Mouse (Mus musculus) intestine, postnatal 0 days (tissue): ENCODE data around the gene Zpbp. TPM values are rescaled to one million over a fixed set of nuclear protein-coding genes. Genes with fewer than 3 reads are reported as not detected.
A peak's percentile ranks its signal among the peaks of the same experiment; 100 is the strongest.

Experiments used
- ATAC-seq: fragments of 200-750 bp; cut with Nextera tagmentation; 2 replicates; pipeline ENCODE4 v1.8.0; 2017; ENCODE audit warnings: mild to moderate bottlenecking, moderate TSS enrichment, moderate library complexity
- H3K27ac ChIP-seq: fragments of 300-500 bp; sonication (generic); 2 replicates; pipeline ENCODE4 v1.5.1; 2014; ENCODE audit warnings: mild to moderate bottlenecking, low read depth, low read length, moderate library complexity
- H3K27me3 ChIP-seq: fragments of 300-500 bp; sonication (generic); replicated peaks from 2 replicates; pipeline ENCODE4 v1.6.1; 2014; ENCODE audit warnings: low read length, mixed read lengths; ENCODE audit not compliant: control insufficient read depth, insufficient read depth
- H3K36me3 ChIP-seq: fragments of 300-500 bp; sonication (generic); 2 replicates; pipeline ENCODE4 v1.6.1; 2014; ENCODE audit warnings: mild to moderate bottlenecking, moderate library complexity; ENCODE audit not compliant: control insufficient read depth, insufficient read depth
- H3K4me1 ChIP-seq: fragments of 300-500 bp; sonication (generic); replicated peaks from 2 replicates; pipeline ENCODE4 v1.6.1; 2014; ENCODE audit warnings: antibody characterized with exemption, low read length, mixed read lengths; ENCODE audit not compliant: control insufficient read depth, insufficient read depth
- H3K4me2 ChIP-seq: fragments of 300-500 bp; sonication (generic); replicated peaks from 2 replicates; pipeline ENCODE4 v1.6.1; 2014; ENCODE audit warnings: low read depth, mild to moderate bottlenecking, moderate library complexity
- H3K4me3 ChIP-seq: fragments of 300-500 bp; sonication (generic); 2 replicates; pipeline ENCODE4 v1.5.1; 2014; ENCODE audit warnings: low read depth, low read length
- H3K9ac ChIP-seq: fragments of 300-500 bp; sonication (generic); 2 replicates; pipeline ENCODE4 v1.6.1; 2014; ENCODE audit warnings: mild to moderate bottlenecking, low read depth, low read length
- H3K9me3 ChIP-seq: fragments of 300-500 bp; sonication (generic); 2 replicates; pipeline ENCODE4 v1.6.1; 2016; ENCODE audit warnings: mixed run types; ENCODE audit not compliant: control insufficient read depth
- CTCF ChIP-seq: sonication (generic); IDR thresholded peaks from 2 replicates; pipeline ENCODE4 v1.5.1; 2016; ENCODE audit warnings: low read depth, mild to moderate bottlenecking, control low read depth, antibody characterized with exemption, moderate library complexity
- WGBS: fragments of 180-500 bp; shearing (Covaris S2); extraction: QIAGEN DNeasy Blood & Tissue Kit; methylation state at CpG from one replicate; pipeline ENCODE4 v1.1.7; 2014; 5-methylcytosine and 5-hydroxymethylcytosine counted together
- polyA plus RNA-seq: library from polyadenylated mRNA; unstranded; fragments of >200 nt; fragmentation: Nextera tagmentation; extraction: Ambion mirVana; gene quantifications from 2 replicates; pipeline ENCODE4 v1.2.1, GENCODE M21; 2015

Zpbp gene
- 0.12 and 0.29 TPM in 2 replicates for polyA plus RNA-seq

DNA sequence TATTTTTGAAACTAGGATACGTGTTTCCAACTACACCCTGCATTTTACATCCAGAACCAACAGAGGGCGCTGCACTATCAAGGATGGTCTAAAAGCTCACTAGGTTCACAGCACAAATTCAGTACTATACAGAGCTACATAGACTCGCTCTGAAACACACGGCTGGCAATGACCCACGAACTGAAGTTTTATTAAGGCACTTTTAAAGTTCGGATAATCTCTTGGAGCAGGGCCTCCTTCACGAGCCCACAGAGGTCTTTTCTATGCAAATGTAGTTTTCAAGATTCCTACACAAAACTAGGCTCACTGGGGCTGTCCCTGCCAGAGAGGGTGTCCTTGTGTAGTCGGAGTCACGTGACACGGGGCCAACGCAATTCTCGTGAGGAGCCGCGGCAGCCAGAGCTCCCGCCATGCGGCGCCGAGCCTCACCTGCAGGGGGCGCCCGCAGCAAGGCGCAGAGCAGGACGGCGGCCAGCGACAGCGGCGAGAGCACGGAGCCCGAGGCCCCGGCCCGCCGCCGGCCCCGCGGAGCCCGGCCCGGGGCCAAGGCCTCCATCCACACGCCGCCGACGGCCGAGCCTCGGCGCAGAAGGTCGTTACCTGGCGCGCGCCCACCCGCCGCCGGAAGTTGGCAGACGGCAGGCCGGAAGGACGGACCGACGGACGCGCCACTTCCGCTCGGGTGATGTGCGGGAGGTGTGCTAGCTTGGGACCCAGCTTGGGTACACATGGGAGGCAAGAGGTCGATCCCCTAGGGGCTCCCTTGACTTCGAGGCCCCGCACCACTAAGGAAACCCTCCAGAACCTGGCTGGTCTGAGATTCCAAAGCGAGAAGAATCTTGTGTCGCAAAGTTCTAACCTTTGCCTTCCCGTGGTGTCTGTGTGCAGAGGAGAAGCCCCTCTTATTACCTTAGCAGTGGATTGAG is at the start of gene Zpbp, which contains the start of gene Spata48:
Zpbp (minus strand) TSS at position 774 of the 926 bp plus-strand sequence.
Spata48 (plus strand) TSS at position 460 of the 926 bp plus-strand sequence.
- no peaks in the 10 kb centered on the region for H3K9me3 ChIP-seq
- 4% methylated on average over 65 of the region's 66 CpGs for WGBS
- H3K4me2 ChIP-seq: peak within 1 kb of the TSS; percentile 75
- H3K4me1 ChIP-seq: no peaks in the 10 kb centered on the region
- H3K9ac ChIP-seq: peak within 1 kb of the TSS; percentile 54
- peak within 1 kb of the TSS; percentile 64 for H3K4me3 ChIP-seq
- peak within 1 kb of the TSS; percentile 63 for H3K27ac ChIP-seq
- ATAC-seq: peak; percentile 94
- H3K27me3 ChIP-seq: no peaks in the 10 kb centered on the region
- H3K36me3 ChIP-seq: no peaks in the 10 kb centered on the region
- TF ChIP-seq CTCF: peak; percentile 68

DNA sequence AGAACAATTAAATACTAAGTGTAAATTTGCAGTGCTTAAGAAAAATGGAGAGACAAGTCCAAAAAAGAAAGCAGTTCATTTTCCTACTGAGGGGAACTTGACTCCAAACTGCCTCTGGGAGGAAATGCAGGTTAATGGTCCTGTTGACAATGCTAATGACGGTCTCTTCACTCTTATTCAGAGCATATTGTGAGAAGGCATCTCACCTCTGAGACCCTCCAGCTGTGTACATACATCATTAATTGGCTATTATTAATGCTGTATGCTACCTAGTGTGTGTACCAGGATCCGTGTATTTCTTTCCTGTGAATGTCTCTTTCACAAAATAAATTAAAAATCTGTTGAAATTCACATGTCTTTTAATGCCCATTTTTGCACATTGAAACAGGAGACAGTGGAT is 47.2 kb upstream of the Zpbp start:
- no peaks in the 10 kb centered on the region for H3K4me1 ChIP-seq
- no peak overlapping the region for H3K27ac ChIP-seq
- H3K36me3 ChIP-seq: no peaks in the 10 kb centered on the region
- no peak overlapping the region for H3K4me2 ChIP-seq
- no peak for ATAC-seq
- H3K4me3 ChIP-seq: no peak overlapping the region
- 51% methylated on average over 2 of the region's 2 CpGs for WGBS
- TF ChIP-seq CTCF: no peak
- no peaks in the 10 kb centered on the region for H3K9me3 ChIP-seq
- H3K27me3 ChIP-seq: no peaks in the 10 kb centered on the region
- no peak overlapping the region for H3K9ac ChIP-seq

DNA sequence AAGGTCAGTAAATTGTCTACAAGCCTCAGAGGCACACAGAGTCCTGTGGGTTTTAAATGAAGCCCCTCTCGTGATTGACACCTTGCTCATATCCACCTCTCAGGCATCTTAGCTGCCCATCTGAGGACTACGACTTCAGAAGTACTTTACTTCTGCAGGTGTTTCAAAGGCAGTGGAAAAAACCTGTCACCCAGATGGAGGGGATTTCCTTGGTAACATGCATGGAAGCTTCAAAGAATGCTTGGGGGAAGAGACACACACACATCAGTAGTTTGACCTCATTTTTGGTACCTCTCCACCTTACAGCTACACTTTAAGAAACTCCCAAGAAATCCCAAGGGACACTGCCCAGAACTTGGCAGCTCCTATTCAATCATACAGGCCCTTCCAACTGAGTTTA is 44.0 kb upstream of the Zpbp start:
- no peak for ATAC-seq
- WGBS: 78% methylated on average over 2 of the region's 2 CpGs
- H3K27me3 ChIP-seq: no peaks in the 10 kb centered on the region
- TF ChIP-seq CTCF: no peak
- H3K36me3 ChIP-seq: no peaks in the 10 kb centered on the region
- no peak overlapping the region for H3K4me3 ChIP-seq
- H3K4me2 ChIP-seq: no peak overlapping the region
- H3K9ac ChIP-seq: no peak overlapping the region
- H3K27ac ChIP-seq: no peak overlapping the region
- no peaks in the 10 kb centered on the region for H3K9me3 ChIP-seq
- H3K4me1 ChIP-seq: no peaks in the 10 kb centered on the region

DNA sequence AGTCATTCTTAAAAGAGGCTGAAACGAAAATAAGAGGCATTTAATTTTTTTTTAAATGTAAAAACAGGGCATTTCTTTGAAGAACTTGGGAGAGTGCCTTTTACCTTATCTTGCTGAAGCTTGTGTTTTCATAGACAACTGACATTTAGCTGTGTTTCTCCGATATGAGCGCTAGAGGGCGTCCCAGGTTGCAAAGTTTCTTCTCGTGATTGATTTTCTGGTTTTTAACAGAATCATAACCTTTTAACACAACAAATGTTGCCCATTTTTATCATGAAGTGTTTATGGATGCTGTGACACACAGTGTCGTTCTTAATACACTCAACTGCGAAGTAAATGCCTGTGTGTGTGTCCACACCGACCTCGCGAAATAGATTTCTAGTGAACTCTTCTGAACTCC is 37.7 kb upstream of the Zpbp start:
- Histone ChIP-seq H3K4me2 (no peak overlapping the region), H3K4me3 (no peak overlapping the region), H3K27ac (no peak overlapping the region), H3K36me3 (no peaks in the 10 kb centered on the region), H3K27me3 (no peaks in the 10 kb centered on the region), H3K4me1 (no peaks in the 10 kb centered on the region), H3K9me3 (no peaks in the 10 kb centered on the region), H3K9ac (no peak overlapping the region)
- ATAC-seq: no peak
- 24% methylated on average over 10 of the region's 10 CpGs for WGBS
- peak; percentile 64 for TF ChIP-seq CTCF

DNA sequence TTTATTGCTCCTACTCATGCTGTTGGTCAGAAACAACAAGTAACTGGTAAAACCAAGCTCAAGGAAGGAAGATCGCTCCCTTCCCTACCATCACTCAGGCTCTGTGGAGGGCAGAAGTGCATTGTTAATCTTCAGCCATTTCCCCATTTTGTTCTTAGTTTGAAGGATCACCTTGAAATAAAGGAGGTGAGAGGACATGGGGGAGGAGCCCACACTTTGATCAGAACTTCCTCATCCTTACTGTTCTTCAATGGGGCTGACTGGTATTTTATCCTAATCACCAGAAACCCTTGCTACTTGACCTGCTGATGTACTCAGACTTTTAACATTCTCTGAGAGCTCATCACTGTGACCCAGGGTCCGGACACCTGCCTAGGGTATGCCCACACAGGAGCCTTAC is 33.5 kb upstream of the Zpbp start:
- Histone ChIP-seq H3K4me1 (no peaks in the 10 kb centered on the region), H3K4me2 (no peak overlapping the region), H3K27ac (no peak overlapping the region), H3K4me3 (no peak overlapping the region), H3K9me3 (no peaks in the 10 kb centered on the region), H3K9ac (no peak overlapping the region), H3K27me3 (no peaks in the 10 kb centered on the region), H3K36me3 (no peaks in the 10 kb centered on the region)
- ATAC-seq: no peak
- TF ChIP-seq CTCF: no peak
- 94% methylated on average over 2 of the region's 2 CpGs for WGBS

DNA sequence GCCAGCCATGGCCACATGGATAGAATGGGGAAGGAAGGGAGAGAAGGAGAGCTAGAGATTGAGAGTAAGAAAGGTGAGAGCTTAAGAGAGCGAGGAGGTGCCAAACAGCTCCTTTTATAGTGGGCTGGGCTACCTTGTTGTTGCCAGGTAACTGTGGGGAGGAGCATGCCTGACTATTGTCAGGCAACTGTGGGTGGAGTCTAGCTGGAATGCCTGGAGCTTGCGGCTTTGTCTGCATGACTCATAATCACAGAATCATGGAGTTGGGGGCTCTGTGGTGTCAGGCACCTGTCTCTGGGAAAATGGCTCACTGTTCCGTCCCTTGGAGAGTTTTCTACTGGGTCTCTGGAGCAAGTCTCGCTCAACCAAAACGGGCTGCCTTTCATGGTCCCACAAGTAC is 29.8 kb upstream of the Zpbp start:
- no peaks in the 10 kb centered on the region for H3K36me3 ChIP-seq
- H3K27me3 ChIP-seq: no peaks in the 10 kb centered on the region
- ATAC-seq: no peak
- WGBS: 61% methylated on average over 5 of the region's 5 CpGs
- H3K4me3 ChIP-seq: no peak overlapping the region
- no peak overlapping the region for H3K9ac ChIP-seq
- no peak overlapping the region for H3K4me2 ChIP-seq
- TF ChIP-seq CTCF: no peak
- no peak overlapping the region for H3K27ac ChIP-seq
- H3K4me1 ChIP-seq: no peaks in the 10 kb centered on the region
- no peaks in the 10 kb centered on the region for H3K9me3 ChIP-seq
